Mouse (Mus musculus): ENCODE results near the gene A3galt2. TPM values are rescaled to one million over a fixed set of nuclear protein-coding genes. Genes with fewer than 3 reads are reported as not detected.
A peak's percentile ranks its signal among the peaks of the same experiment; 100 is the strongest.

Gene A3galt2
- polyA plus RNA-seq, 1 experiment from 2014 or later, result 0.17 TPM

- Histone ChIP-seq H3K4me1 (ENCODE audit: insufficient read depth) (no peaks in the 10 kb centered on the region), H3K9me3 (ENCODE audit: low read depth, low read length) (no peaks in the 10 kb centered on the region), H3K27me3 (ENCODE audit: insufficient read depth, low read length) (no peaks in the 10 kb centered on the region), H3K27ac (ENCODE audit: low read depth) (no peak overlapping the region), H3K9ac (no peak overlapping the region), H3K4me2 (no peak overlapping the region), H3K36me3 (ENCODE audit: insufficient read depth) (peaks cover 63% of the 10 kb centered on the region), H3K4me3 (ENCODE audit: low read depth, low read length) (no peak overlapping the region)
- WGBS, result 66% methylated on average over 10 of the region's 10 CpGs
- TF ChIP-seq CTCF (IDR thresholded peaks at IDR 0.05; ENCODE audit: low read depth), result no peak
- DNase-seq, result no peak
- no peak for ATAC-seq (ENCODE audit: insufficient read depth)
Observed at GRCm38 (mm10) chr4:128742379-128742970, 12.7 kb upstream of the A3galt2 start.

- ATAC-seq (ENCODE audit: insufficient read depth), result no peak
- H3K36me3 ChIP-seq (ENCODE audit: insufficient read depth), result peaks cover 68% of the 10 kb centered on the region
- DNase-seq, result no peak
- H3K9ac ChIP-seq, result no peak overlapping the region
- no peak overlapping the region for H3K4me3 ChIP-seq (ENCODE audit: low read depth, low read length)
- H3K4me1 ChIP-seq (ENCODE audit: insufficient read depth), result no peaks in the 10 kb centered on the region
- 76% methylated on average over 12 of the region's 12 CpGs for WGBS
- H3K27me3 ChIP-seq (ENCODE audit: insufficient read depth, low read length), result no peaks in the 10 kb centered on the region
- no peak overlapping the region for H3K4me2 ChIP-seq
- no peak for TF ChIP-seq CTCF (IDR thresholded peaks at IDR 0.05; ENCODE audit: low read depth)
- no peak overlapping the region for H3K27ac ChIP-seq (ENCODE audit: low read depth)
- no peaks in the 10 kb centered on the region for H3K9me3 ChIP-seq (ENCODE audit: low read depth, low read length)
Observed at GRCm38 (mm10) chr4:128743031-128743626, 12.0 kb upstream of the A3galt2 start.

- Histone ChIP-seq H3K27me3 (ENCODE audit: insufficient read depth, low read length) (no peaks in the 10 kb centered on the region), H3K9ac (no peak overlapping the region), H3K9me3 (ENCODE audit: low read depth, low read length) (no peaks in the 10 kb centered on the region), H3K4me2 (no peak overlapping the region), H3K4me3 (ENCODE audit: low read depth, low read length) (no peak overlapping the region), H3K4me1 (ENCODE audit: insufficient read depth) (no peaks in the 10 kb centered on the region), H3K36me3 (ENCODE audit: insufficient read depth) (peaks cover 84% of the 10 kb centered on the region), H3K27ac (ENCODE audit: low read depth) (no peak overlapping the region)
- no peak for TF ChIP-seq CTCF (IDR thresholded peaks at IDR 0.05; ENCODE audit: low read depth)
- DNase-seq (no peak), ATAC-seq (ENCODE audit: insufficient read depth) (no peak)
- 82% methylated on average over 8 of the region's 8 CpGs for WGBS
Observed at GRCm38 (mm10) chr4:128745160-128745559, 10.0 kb upstream of the A3galt2 start.

DNA sequence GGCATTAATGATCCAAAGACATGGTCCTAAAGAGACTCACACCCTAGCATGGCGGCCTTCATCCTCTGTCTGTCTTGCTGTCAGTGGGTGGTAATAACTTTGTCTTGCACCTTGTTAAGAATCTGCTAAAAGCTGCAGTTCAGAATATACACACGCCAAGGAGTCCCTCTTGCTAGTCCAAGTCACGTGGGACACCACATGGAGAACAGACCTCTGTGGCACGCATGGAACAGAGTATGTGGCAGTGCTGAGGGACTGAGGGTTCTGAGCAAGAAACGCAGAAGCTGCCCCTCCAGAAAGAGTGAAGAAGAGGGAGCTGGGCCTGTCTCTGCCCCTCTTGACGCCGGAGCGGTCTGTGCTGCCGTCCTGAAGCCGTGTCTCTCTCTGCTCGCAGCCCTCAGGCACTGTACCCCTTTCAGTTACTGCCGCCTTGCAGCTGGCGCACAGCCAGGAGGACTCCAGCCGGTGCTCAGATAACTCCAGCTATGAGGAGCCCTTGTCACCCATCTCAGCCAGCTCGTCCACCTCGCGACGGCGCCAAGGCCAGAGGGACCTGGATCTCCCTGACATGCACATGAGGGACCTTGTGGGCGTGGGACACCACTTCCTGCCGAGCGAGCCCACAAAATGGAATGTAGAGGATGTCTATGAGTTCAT lies 7.4 kb upstream of the A3galt2 start:
- Histone ChIP-seq H3K9me3 (ENCODE audit: low read depth, low read length) (no peaks in the 10 kb centered on the region), H3K36me3 (ENCODE audit: insufficient read depth) (peaks cover 100% of the 10 kb centered on the region), H3K4me3 (ENCODE audit: low read depth, low read length) (no peak overlapping the region), H3K4me1 (ENCODE audit: insufficient read depth) (no peaks in the 10 kb centered on the region), H3K27ac (ENCODE audit: low read depth) (no peak overlapping the region), H3K4me2 (no peak overlapping the region), H3K9ac (no peak overlapping the region), H3K27me3 (ENCODE audit: insufficient read depth, low read length) (no peaks in the 10 kb centered on the region)
- 71% methylated on average over 22 of the region's 22 CpGs for WGBS
- DNase-seq (peak; percentile 58), ATAC-seq (ENCODE audit: insufficient read depth) (no peak)
- no peak for TF ChIP-seq CTCF (IDR thresholded peaks at IDR 0.05; ENCODE audit: low read depth)

DNA sequence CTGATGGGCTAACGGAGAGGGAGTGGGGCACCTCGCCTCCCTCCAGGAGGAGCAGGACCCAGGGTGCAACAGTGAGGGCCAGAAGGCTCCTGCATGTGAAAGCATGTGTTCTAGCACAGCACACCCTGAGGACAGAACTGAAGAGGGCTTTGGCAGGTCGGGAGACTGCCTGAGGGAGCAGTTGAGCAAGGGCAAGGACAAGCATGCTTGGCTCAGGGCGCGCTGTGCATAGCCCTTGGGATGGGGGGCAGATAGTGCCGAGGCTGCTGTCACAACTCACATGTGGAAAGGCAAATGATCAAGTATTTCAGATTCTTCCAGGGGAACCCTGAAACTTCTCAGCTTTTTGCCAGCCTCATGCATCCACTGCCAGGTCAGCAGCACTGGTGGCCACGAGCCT lies 6.9 kb upstream of the A3galt2 start:
- no peak for TF ChIP-seq CTCF (IDR thresholded peaks at IDR 0.05; ENCODE audit: low read depth)
- no peak for ATAC-seq (ENCODE audit: insufficient read depth)

GRCm38 (mm10) chr4:128751006-128751405 lies 4.2 kb upstream of the A3galt2 start:
- ATAC-seq (ENCODE audit: insufficient read depth), result no peak
- WGBS, result 59% methylated on average over 5 of the region's 5 CpGs
- Histone ChIP-seq H3K4me1 (ENCODE audit: insufficient read depth) (no peaks in the 10 kb centered on the region), H3K9me3 (ENCODE audit: low read depth, low read length) (no peaks in the 10 kb centered on the region), H3K4me3 (ENCODE audit: low read depth, low read length) (no peak overlapping the region), H3K36me3 (ENCODE audit: insufficient read depth) (peaks cover 94% of the 10 kb centered on the region), H3K27me3 (ENCODE audit: insufficient read depth, low read length) (no peaks in the 10 kb centered on the region), H3K9ac (no peak overlapping the region), H3K27ac (ENCODE audit: low read depth) (no peak overlapping the region), H3K4me2 (no peak overlapping the region)
- DNase-seq, result peak; percentile 57
- peak; percentile 59 for TF ChIP-seq CTCF (IDR thresholded peaks at IDR 0.05; ENCODE audit: low read depth)

More for the DNA sequence above, 6.9 kb upstream of the A3galt2 start:
- Histone ChIP-seq H3K9me3 (ENCODE audit: low read depth, low read length) (no peaks in the 10 kb centered on the region), H3K27ac (ENCODE audit: low read depth) (no peak overlapping the region), H3K9ac (no peak overlapping the region), H3K27me3 (ENCODE audit: insufficient read depth, low read length) (no peaks in the 10 kb centered on the region), H3K36me3 (ENCODE audit: insufficient read depth) (peaks cover 100% of the 10 kb centered on the region), H3K4me3 (ENCODE audit: low read depth, low read length) (no peak overlapping the region), H3K4me2 (no peak overlapping the region), H3K4me1 (ENCODE audit: insufficient read depth) (no peaks in the 10 kb centered on the region)
- 87% methylated on average over 7 of the region's 7 CpGs for WGBS
- no peak for DNase-seq

DNA sequence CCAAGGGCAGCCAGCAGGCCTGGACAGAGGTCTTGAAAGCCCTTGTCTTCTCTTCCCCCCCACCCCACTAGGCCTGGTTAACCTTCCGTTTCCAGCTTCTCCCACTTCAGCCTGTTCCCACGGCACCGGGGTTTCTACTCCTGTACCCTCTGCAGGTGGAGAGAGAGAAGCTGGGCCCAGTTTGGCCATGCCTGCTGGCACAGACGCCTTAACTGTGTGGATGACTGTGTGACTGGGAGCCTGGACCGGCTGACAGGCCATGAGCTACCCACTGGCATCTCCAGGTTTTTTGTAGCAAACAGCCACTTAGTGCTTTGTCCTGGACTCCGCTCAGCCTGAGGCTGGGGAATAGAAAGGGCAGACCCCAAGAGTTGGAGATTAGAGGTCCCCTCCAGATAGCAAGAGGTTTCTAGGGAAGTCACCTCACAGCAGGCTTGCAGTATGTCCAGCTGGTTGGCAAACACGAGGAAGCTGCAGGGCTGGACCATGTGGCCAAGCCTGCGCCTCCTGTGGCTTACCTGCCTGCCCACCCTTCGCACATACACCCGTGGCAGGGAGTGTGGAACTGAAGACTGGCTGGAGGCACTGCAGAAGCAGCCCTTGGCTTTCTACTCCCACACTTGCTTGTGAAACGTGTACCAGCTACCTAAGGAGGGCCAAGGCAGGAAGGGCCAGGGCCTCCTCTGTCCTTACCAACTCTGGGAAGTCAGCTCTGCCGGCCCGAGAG lies 3.0 kb upstream of the A3galt2 start:
- ATAC-seq (ENCODE audit: insufficient read depth), result no peak
- TF ChIP-seq CTCF (IDR thresholded peaks at IDR 0.05; ENCODE audit: low read depth), result no peak
- H3K36me3 ChIP-seq (ENCODE audit: insufficient read depth), result peaks cover 82% of the 10 kb centered on the region
- no peak overlapping the region for H3K4me3 ChIP-seq (ENCODE audit: low read depth, low read length)
- no peaks in the 10 kb centered on the region for H3K4me1 ChIP-seq (ENCODE audit: insufficient read depth)
- no peaks in the 10 kb centered on the region for H3K27me3 ChIP-seq (ENCODE audit: insufficient read depth, low read length)
- no peak for DNase-seq
- H3K27ac ChIP-seq (ENCODE audit: low read depth), result no peak overlapping the region
- 83% methylated on average over 13 of the region's 13 CpGs for WGBS
- H3K9me3 ChIP-seq (ENCODE audit: low read depth, low read length), result no peaks in the 10 kb centered on the region
- H3K4me2 ChIP-seq, result no peak overlapping the region
- H3K9ac ChIP-seq, result no peak overlapping the region
